Mouse (Mus musculus) CD4-positive, CD25-positive, alpha-beta regulatory T cell, adult 2 months (primary cell): ENCODE measurements around the gene Atp8a2.
A peak's percentile ranks its signal among the peaks of the same experiment; 100 is the strongest.
"Not testable (repeated sequence)": the region's sequence is repeated elsewhere in the genome, so short reads cannot be mapped to it uniquely, and the experiment has no call there.

Source experiments
- DNase-seq: peaks from one replicate; pipeline ENCODE4 v3.0.0-alpha.2; 2012; ENCODE audit warnings: low read depth, low spot score

The Atp8a2 gene

DNA sequence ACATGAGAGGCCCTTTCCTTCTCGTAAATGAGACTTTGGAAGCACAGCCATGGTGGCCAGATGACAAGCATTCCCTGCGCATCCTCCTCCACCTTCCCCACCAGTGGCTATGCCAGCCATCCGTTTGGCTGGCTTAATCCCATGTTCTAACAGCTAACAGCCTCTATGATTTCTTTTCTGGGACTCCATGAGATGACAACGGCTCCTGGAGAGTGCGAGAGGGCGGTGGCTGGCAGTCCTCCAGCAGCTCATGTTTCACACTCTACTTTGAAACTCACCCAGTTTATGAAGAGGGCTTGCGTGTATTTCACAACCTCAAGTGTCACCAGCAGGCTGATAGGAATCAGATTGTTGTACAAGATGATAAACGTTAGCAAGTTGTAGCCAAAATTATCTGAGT, 170.3 kb downstream of the Atp8a2 start:
- no peak for DNase-seq

DNA sequence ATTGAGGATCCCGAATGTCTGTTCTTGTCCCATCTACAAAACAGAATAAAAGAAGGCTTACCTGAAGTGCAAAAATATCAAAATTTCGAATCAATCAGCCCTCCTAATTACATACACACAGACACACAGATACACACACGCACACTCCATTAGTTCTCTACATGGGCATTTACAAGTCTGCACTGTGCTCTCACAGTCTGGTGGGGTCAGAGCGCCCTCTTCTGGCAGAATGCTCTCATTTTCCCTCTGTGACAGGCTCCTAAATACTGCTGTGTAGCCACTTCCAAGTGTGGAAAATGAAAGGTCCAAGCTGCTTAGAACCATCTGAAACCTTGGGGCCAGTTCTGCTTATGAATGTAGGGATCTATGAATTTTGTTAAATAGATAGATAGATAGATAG, 181.1 kb downstream of the Atp8a2 start:
- peak; percentile 82 for DNase-seq

DNA sequence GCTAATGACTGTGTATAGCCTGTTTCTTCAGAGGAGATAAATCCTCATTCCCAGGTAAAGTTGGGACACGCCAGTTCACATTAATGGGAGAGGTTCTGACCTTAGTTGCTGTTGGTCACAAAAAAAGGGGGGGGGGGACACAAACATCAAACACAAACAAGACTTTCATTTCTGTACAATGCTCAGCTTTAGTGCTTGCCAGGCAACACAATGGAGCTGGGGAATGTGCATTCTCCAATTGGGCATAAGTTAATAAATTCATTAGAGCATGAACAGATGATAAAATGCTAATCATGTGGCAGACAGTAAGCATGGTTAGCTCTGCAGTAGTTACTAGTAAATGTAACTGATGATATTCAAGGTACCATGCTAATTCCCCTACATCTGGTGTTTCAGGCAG, 195.2 kb downstream of the Atp8a2 start:
- no peak for DNase-seq

DNA sequence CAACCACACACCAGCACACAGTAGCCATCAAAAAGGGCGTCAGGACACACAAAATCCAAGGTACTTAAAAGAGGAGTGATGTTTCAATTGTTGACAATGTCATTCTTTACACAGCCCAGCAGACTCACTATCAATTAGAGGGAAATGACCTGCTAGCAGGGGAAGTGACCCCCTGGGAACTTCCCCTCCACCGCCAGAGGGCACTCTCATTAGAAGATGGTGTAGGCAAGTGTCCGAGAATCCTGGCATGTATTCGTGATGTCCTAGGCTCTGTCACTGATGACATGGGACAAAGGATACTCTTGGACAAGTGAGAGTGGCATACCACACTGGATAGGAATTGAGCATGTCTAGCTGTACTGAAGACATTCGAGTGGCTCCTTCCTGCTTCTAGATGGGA, 208.1 kb downstream of the Atp8a2 start:
- DNase-seq = peak; percentile 2

DNA sequence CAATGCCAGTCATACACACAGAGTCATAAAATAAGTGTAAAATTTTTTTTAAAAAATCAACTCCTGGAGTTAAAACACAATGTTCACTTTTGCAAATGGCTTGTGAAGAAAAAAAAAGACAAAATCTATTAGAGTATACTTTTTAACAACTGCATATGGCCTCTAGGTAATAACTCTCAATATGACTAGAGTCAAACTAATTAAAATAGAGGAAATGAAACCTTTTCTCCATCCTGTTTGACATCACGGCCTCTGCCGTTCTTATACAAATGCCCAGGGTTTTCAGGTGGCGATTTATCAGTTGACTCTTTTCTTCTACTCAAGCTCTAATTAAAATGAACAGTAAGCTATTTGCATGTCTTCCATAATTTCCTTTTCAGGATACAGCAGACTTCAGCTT, 209.0 kb downstream of the Atp8a2 start:
- no peak for DNase-seq

DNA sequence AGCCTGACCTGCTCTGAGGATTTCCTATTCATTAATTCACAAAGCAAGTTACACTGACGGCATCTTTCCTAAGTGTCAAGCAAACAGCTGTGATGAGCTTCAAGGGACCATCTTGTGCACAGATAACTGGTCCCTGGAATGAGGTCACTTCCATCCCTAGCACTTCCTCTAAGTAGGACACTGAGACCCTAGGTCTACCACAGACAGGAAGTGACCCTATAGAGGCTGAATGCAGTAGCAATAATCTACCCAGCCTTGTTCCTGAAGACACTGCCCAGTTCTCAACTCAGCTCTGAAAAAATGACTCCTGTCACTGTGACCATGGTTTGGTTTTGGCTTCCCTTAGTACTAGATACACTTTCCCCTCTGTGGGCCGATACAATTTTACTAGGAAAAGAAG, 219.0 kb downstream of the Atp8a2 start:
- no peak for DNase-seq

DNA sequence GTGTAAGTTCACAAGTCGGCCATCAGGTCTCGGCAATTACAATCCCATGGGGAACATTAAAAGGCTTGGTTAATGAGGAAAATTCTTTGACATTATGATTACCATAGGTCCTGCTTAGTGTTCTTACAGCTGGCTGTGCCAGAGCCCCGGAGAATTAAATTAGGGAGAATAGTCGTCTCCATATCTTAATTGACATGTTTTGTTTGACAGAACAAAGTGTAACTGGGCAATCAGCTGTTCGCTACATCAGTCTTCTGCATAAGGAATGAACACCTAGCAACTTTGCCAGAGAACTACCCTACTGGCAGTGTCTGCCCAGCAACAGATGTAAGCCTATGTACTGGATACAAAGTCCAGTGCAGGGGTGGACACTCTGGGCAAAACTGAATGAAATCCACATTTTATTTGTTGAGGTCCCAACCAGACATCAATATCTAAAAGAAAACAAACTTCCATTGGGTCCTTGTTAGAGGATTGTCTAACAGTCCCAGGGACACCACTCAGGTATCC, 225.7 kb downstream of the Atp8a2 start:
- DNase-seq = no peak

DNA sequence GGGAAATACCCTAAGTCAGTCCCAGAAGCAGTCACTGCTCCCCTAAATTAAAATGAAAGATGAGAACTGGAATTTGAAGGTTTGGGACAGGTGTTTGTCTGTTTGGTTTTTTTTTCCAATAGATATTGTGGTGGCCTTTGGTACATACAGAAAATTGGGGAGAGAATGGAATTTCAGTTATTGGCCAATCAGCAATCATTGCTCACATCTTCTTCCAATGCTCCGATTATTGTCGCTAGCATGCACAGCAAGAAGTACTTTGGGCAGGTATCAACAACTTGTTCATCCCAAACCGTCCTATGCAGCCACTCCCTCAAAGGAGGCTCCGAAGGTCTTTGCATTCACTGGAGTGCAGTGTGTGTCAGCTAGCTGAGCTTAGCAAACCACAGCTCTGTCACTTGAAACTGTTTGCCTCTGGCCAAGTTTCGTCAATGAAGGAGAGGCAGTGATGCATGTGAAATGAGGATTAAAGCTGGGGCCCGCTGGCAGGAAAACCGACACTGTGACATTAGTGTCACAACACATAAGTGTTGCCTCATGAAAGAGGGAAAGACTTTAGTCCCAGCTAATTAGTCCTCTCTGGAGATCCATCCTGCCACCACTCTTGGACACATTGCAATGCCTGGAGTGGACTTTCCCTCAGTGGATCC, 227.4 kb downstream of the Atp8a2 start:
- no peak for DNase-seq

DNA sequence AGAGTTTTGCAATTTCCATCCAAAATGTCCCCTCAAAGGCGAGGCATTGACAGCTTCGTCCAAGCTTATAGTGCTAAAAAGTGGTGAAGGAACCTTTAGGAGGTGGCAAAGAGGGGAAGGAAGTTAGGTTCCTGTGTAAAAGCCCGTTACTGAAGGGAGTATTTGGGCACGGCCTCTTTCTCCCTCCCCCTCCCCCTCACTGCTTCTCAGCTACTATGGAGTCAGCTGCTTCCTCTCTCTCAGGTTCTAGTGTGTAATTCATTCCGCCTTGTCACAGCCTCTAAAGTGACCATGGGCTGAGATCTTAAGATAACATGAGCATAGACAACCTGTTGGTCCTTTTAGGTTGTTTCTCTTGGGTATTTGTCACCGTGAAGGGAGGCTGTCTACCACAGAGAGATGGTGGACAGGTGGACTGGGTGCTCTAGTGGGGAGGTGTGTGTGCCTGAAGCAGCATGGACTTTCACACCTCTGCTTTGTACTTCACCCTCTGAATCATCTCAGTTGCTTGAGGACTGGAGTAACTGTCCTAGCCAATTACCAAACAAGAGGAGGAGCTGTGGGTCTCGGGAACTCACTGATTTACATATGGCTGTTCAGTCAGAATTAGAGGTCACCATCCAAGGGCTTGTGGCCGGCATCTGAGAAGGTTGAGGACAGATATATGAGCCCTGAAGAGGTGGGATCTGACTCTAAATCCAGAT, 229.0 kb downstream of the Atp8a2 start:
- no peak for DNase-seq

DNA sequence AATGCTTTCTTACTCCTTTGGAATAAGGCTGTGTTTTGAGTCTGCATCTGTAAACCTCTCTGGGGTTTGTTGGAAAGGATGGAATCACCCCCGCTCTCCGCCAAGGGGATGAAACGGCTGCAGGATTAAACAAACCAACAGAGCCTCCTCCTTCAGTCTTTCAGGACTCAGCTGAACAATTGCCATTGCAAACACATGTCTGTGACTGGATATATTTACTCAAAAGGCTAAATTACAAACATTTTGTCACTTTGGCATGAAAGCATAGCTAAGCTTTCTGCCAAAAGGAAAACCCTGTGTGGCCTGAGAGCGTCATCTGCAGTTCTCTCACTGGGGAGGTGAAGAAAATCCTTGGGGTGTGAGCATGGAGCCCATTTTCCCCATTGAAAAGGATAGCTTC, 230.0 kb downstream of the Atp8a2 start:
- no peak for DNase-seq

DNA sequence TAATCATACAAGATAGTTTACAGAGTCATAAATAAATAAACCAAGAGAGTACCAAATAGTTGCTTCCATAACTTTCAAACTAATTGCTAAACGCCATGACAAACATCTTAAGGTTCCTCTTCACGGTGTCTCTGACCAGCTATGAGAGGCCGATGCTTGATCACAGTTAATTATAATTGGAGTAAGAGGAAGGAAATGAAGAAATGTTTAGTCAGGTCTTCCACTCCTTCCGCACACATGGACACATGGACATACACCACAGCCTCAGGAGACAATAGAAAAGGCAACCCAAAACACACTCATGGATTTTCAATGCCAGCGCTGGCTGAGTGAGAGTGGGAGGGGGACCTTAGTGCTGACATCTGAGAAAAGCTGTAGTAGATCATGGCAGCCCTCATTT, 232.4 kb downstream of the Atp8a2 start:
- DNase-seq = no peak

DNA sequence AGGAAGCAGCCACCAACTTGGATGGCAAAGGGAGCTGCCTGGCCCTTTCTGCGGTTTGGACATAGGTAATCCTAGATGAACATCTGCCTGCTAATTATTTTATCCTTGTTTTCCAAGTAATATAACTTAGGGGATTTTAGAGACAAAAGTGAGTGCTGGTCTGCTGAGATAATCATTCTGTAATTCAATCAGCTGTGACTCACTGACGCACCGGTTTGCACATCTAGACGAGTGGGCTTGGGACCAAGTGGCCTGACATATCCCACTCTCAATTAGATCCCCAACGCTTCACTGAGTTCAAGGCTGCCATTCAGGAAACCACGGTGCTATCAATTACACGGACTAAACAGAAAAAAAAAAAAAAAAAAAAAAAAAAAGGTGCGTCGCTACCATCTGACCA, 236.0 kb downstream of the Atp8a2 start:
- no peak for DNase-seq

DNA sequence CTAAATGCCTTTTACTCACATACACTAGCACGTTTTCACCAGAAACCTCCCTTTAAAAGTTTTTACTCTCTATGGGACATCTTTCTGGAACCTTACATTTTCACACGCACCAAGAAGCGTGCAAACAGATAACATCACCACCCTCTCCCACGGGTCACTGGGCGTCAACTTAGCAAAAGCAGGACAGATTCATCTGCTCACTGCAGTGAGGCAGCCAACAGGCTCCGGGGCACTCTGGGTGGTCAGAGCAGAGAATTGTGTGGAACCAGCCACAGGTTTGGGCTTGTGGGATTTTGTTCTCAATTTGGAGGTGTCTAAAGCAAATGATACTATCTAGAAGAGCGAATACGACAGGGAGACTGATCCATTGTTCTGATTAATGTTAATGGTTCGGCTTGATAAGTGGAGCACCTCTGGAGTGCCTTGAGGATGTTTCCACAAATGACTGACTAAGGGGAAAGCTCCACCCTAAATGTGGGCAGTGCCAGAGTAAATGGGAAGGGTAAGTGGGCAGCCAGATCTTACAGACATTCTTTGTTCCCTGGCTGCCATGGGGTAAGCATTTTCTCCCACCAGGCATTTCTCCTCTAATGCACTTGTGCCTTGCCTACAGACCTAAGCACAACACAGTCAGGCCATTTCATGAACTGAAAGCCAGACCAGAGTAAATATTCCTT, 236.6 kb downstream of the Atp8a2 start:
- DNase-seq = no peak

DNA sequence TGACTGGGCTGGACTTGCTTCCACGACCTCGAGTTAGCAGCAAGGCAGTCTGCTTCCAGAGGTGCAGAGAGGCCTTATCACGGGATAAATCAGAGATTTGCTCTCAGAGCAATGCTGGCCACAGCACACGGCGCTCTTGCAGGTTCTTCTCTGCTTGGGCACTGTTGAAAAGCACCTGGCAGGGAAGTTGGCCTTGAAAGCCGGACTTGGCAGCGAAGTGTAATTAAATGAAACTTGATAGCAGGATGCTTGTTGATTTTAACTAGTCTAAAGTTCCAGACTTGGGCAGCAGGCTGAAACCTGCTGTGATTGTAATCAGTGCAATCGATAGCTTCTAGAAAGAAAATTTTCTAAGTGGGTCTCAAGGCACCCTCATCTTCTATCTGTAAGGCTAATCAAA, 237.3 kb downstream of the Atp8a2 start:
- DNase-seq = no peak

DNA sequence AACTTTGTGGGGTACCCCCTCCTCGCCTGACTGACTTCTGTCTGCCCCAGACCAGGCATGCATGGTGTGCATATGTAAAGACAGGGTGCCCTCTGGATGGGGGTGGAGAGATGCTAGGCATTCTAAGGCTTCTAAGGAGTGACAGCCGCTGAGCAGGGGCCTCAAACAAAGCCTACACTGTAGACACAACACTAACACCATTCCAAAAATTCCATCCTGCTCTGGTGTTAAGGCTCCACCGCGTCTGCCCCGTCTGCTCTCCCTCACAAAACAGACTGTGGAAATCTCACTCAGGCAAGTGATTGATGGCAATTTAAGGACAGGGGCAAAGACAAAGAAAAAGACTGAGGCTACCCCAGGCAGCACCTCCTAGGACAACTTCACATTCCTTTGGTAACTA, 247.0 kb downstream of the Atp8a2 start:
- DNase-seq = no peak

DNA sequence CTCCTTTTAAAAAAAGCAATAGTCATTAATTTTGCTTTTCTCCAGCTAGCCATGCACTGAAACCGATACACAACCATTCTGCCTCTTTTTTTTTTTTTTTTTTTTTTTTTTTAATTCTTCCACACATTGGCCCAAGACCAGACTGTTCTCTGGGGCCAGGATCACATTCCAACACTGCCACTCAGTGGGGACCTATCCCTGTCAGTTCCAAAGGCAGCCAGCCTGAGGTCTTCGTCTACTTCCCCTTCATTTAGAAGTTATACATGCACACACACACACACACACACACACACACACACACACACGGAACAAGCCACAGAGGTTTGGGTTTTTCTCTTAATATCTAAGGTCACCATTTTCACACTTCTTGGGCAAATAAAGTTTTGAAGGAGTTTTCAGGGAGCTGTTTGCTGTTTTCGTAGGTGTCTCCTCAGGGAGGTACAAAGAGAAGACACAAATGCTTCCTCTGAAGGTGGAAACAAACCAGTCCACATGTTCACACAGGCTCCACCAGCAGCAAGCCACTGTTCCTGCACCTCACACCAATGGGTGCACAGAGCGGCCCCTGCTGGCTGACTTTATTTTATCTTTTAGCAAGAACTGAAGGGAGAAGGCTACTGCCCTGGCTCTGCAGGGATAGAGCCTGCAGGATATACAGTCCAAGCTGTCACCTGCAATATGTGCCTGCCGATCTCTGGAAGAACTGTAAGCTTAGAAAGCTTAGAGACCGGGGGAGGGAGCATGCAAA, 253.9 kb downstream of the Atp8a2 start:
- DNase-seq = peak; percentile 69

DNA sequence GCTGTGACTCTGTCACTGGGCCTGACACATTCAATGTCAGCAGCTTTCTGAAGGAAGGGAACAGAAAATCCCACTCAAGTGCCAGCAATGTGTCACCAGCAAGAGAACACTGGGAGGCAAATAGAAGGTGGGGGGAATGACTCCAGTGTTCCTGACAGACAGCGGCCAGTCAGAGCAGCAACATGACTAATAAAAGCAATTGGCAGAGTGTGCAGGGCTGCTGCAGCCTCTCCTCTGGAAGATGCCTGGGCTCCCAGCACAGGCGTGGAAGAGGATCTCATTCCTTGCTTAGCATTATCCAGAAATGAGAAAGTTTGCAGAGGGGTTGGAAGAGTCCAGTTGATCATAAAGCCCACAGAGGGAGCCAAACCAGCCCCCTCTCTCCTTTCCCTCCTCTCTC, 254.8 kb downstream of the Atp8a2 start:
- DNase-seq = no peak

DNA sequence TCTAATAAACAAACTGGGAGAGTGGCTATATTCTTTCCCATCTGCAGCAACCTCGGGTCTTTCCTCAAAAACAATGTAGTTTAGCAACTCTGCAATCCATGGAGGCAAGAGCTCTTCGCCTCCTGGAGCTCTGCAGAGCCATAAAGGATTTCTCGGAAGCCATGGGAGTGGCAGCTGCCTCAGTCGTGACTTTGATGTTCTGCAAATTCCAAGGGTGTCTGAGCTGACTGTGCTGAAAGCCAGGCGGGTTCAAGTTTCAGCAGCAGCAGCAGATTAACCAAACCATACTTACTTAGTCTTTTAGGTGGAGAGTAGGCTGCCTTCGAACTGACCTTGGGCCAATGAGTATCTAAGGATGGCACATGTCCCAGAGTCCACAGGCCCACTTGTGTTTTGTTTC, 264.6 kb downstream of the Atp8a2 start:
- no peak for DNase-seq

DNA sequence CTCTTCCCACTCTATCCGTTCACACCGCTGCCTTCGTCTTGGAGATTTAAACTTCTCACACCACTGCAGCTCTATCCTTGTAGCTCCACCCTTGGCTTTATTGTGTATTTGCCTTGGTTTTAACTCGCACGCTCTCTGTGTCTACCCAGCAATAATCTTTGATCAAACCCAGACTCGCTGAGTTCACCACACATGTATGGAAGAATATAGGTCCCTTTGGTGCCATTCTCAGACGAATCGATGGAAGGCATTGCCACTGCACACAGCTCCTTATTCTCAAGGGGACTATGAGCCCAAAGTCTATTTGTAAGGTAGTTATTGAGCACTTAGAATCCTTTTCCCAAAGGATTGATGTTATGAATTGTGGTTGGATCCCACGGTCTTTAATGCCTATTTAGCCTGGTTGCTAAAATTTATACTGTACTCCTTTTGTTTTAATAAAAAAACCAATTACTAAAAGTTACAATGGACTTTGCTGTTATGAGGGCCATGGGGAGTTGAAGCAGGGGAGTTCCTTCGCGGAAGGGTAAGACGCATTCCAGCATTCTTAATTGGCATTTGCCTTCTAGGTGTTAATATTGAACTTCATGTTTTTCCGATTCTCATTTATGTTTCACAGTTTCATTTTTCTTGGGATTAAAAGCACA, 265.4 kb downstream of the Atp8a2 start:
- no peak for DNase-seq

DNA sequence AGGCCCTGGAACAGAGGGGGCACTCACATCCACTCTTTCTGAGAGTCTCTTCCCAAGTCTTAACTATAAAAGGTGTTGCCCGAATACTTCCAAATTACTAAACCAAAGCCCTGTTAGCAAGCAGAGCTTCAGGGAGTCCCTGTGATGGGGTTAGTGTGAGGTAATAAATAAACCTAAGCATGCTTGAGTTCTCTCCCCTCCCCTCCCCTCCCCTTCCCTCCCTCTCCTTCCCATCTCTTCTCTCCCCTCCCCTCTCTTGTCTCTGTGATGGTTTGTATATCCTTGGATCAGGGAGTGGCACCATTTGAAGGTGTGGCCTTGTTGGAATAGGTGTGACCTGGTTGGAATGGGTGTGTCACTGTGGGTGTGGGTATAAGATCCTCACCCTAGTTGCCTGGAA, 267.8 kb downstream of the Atp8a2 start:
- not testable (repeated sequence) for DNase-seq

DNA sequence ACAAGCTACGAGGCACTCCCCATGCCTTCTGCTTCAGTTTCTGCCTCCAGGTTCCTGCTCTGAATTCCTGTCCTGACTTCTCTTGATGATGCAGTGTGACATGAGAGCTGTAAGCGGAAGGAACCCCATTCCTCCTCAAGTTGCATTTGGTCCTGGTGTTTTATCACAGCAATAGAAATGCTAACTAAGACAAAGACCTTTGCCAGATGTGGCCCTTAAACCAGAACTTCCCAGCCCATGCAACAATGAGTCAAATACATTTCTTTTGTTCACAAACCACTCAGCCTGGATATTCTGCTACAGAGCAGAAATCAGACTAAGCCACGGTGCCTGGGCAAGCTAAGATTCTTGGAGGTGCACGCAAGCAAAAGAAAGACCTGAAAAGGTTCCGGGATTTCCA, 268.2 kb downstream of the Atp8a2 start:
- DNase-seq = no peak

DNA sequence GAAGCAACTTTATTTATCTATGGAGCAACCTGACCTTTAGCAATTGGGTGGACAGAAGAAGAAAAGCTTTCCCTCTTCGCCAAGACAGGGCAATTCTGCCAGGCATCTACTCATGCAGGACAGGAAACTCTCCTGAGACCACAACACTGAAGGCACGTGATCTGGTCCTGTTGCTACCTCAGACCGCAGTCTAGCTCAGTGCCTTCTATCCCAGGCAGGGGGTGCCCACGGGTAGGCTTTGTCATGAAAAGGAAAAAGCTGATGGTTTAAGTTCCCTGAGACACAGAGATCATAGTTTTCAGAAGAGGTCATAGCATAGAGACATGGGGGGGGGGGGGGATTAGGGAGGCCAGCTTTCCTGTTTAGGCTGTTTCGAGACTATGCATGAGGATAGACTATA, 269.2 kb downstream of the Atp8a2 start:
- no peak for DNase-seq
